Mouse (Mus musculus): ENCODE measurements around the gene Per2. TPM values are rescaled to one million over a fixed set of nuclear protein-coding genes. Genes with fewer than 3 reads are reported as not detected.

The Per2 gene
- polyA plus RNA-seq, 1 experiment from 2014 or later = 4.1 TPM

DNA sequence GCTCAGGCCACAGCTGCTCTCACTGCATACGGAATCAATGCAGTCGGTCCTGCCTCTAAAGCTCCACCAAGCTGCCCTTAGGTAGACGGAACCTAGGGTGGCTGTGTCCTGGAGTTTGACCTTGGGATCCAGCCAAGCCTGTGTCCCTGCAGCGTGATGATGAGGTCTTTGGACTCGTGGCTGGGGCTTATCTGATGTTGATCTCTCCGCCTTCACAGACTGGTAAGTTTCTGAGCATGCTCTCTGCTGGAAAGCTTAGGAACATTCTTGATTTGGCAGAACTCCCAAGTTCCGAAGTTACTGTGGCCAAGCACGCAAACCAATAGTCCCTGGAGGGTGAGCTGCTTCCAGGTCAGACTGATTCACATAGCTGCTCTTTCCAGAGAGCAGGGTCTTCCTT is 13.1 kb downstream of the Per2 start:
- 88% methylated on average over 8 of the region's 8 CpGs for WGBS
- DNase-seq (ENCODE audit: low spot score) = no peak

DNA sequence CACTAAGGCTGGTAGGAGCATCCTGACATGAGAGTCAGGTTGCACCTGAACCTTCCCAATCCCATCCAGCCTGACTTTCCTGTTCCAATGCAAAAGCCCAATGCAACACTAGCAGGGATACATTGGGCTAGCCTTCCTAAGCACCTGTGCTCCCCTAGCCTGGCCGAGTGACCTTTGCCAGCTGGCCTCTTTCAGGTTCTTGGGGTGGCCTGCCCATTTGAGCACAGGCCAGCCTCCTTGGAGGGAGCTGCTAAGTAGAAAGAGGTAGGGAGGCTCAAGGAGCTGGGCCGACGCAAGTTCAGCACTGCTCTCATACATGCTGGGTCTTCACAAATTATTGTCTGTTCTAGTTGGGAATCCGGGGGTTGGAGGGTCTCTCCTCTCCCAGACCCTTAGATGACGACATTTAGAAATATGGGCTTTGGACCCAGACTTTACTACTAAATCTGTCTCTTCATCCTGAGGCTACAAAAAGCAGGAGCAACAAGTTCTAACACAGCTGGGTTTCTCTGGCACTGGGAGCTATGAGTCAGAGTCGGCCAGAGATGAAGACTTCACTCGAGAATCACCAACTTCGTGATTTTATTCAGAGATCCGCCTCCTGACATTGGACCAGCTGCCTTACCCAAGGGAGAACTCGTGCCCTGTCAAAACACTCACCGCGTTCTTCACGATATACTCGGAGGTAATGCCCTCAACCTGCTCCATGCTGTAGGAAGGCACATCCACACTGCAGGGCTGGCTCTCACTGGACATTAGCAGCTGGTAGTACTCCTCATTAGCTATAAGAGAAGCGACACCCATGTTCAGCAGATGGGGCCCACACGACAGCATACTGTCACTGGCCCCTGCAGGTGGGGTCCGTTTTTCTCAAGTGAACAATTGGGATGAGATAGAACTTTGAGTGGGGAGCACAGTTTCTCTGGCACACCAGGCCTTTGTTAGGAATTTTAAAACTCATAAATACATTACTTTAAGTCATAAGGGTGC is 14.0 kb downstream of the Per2 start:
- Histone ChIP-seq H3K9me3 (ENCODE audit: control insufficient read depth, low read length) (no peaks in the 10 kb centered on the region), H3K4me1 (ENCODE audit: control insufficient read depth, insufficient read depth, low read length) (no peaks in the 10 kb centered on the region), H3K27ac (ENCODE audit: low read depth, low read length) (no peak overlapping the region), H3K27me3 (ENCODE audit: control insufficient read depth, insufficient read depth, low read length) (no peaks in the 10 kb centered on the region), H3K36me3 (ENCODE audit: control insufficient read depth, insufficient read depth, low read length) (no peaks in the 10 kb centered on the region), H3K9ac (ENCODE audit: low read length) (no peak overlapping the region), H3K4me3 (ENCODE audit: low read depth, low read length) (no peak overlapping the region), H3K4me2 (ENCODE audit: low read depth) (no peak overlapping the region)
- ATAC-seq (ENCODE audit: insufficient read depth, low FRiP score, low TSS enrichment) (no peak), DNase-seq (ENCODE audit: low spot score) (no peak)
- 92% methylated on average over 17 of the region's 17 CpGs for WGBS

More for the DNA sequence above, 13.1 kb downstream of the Per2 start:
- H3K27me3 ChIP-seq (ENCODE audit: control insufficient read depth, insufficient read depth, low read length) = no peaks in the 10 kb centered on the region
- no peak overlapping the region for H3K9ac ChIP-seq (ENCODE audit: low read length)
- no peaks in the 10 kb centered on the region for H3K9me3 ChIP-seq (ENCODE audit: control insufficient read depth, low read length)
- H3K4me2 ChIP-seq (ENCODE audit: low read depth) = no peak overlapping the region
- no peaks in the 10 kb centered on the region for H3K4me1 ChIP-seq (ENCODE audit: control insufficient read depth, insufficient read depth, low read length)
- no peak overlapping the region for H3K4me3 ChIP-seq (ENCODE audit: low read depth, low read length)
- ATAC-seq (ENCODE audit: insufficient read depth, low FRiP score, low TSS enrichment) = no peak
- no peak overlapping the region for H3K27ac ChIP-seq (ENCODE audit: low read depth, low read length)
- no peaks in the 10 kb centered on the region for H3K36me3 ChIP-seq (ENCODE audit: control insufficient read depth, insufficient read depth, low read length)

- H3K4me3 ChIP-seq (ENCODE audit: low read depth, low read length) = no peak overlapping the region
- H3K9ac ChIP-seq (ENCODE audit: low read length) = no peak overlapping the region
- ATAC-seq (ENCODE audit: insufficient read depth, low FRiP score, low TSS enrichment) = no peak
- H3K9me3 ChIP-seq (ENCODE audit: control insufficient read depth, low read length) = no peaks in the 10 kb centered on the region
- no peak overlapping the region for H3K27ac ChIP-seq (ENCODE audit: low read depth, low read length)
- no peak overlapping the region for H3K4me2 ChIP-seq (ENCODE audit: low read depth)
- no peaks in the 10 kb centered on the region for H3K36me3 ChIP-seq (ENCODE audit: control insufficient read depth, insufficient read depth, low read length)
- 81% methylated on average over 6 of the region's 7 CpGs for WGBS
- no peaks in the 10 kb centered on the region for H3K4me1 ChIP-seq (ENCODE audit: control insufficient read depth, insufficient read depth, low read length)
- H3K27me3 ChIP-seq (ENCODE audit: control insufficient read depth, insufficient read depth, low read length) = no peaks in the 10 kb centered on the region
- DNase-seq (ENCODE audit: low spot score) = no peak
Observed at GRCm38 (mm10) chr1:91442350-91442990, 16.7 kb downstream of the Per2 start.

GRCm38 (mm10) chr1:91441855-91442254 is 17.3 kb downstream of the Per2 start:
- Histone ChIP-seq H3K27ac (ENCODE audit: low read depth, low read length) (no peak overlapping the region), H3K4me3 (ENCODE audit: low read depth, low read length) (no peak overlapping the region), H3K36me3 (ENCODE audit: control insufficient read depth, insufficient read depth, low read length) (no peaks in the 10 kb centered on the region), H3K9ac (ENCODE audit: low read length) (no peak overlapping the region), H3K27me3 (ENCODE audit: control insufficient read depth, insufficient read depth, low read length) (no peaks in the 10 kb centered on the region), H3K9me3 (ENCODE audit: control insufficient read depth, low read length) (no peaks in the 10 kb centered on the region), H3K4me2 (ENCODE audit: low read depth) (no peak overlapping the region), H3K4me1 (ENCODE audit: control insufficient read depth, insufficient read depth, low read length) (no peaks in the 10 kb centered on the region)
- ATAC-seq (ENCODE audit: insufficient read depth, low FRiP score, low TSS enrichment) (no peak), DNase-seq (ENCODE audit: low spot score) (no peak)
- 88% methylated on average over 3 of the region's 3 CpGs for WGBS

DNA sequence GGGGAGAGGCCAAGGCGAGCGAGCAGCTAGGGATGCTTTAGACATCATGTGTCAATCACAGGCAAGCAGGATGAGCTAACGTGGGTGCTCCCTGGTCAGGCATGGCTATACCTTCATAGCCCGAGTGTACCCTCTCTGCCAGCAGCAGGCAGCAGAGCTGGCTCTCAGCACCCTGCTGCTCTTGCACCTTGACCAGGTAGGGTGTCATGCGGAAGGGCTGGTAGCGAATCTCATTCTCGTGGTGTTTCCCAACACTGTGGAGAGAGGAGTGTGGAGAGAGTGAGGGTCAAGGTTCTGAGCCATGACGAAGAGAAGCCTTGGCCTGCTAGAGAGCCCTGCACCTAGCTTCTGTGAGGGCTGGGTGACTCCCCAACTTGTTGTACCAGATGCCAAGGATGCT is 19.3 kb downstream of the Per2 start:
- H3K27me3 ChIP-seq (ENCODE audit: control insufficient read depth, insufficient read depth, low read length) = no peaks in the 10 kb centered on the region
- ATAC-seq (ENCODE audit: insufficient read depth, low FRiP score, low TSS enrichment) (no peak), DNase-seq (ENCODE audit: low spot score) (no peak)
- H3K4me1 ChIP-seq (ENCODE audit: control insufficient read depth, insufficient read depth, low read length) = no peaks in the 10 kb centered on the region
- 93% methylated on average over 8 of the region's 8 CpGs for WGBS
- no peak overlapping the region for H3K4me3 ChIP-seq (ENCODE audit: low read depth, low read length)
- no peaks in the 10 kb centered on the region for H3K36me3 ChIP-seq (ENCODE audit: control insufficient read depth, insufficient read depth, low read length)
- H3K9ac ChIP-seq (ENCODE audit: low read length) = no peak overlapping the region
- H3K27ac ChIP-seq (ENCODE audit: low read depth, low read length) = no peak overlapping the region
- no peaks in the 10 kb centered on the region for H3K9me3 ChIP-seq (ENCODE audit: control insufficient read depth, low read length)
- no peak overlapping the region for H3K4me2 ChIP-seq (ENCODE audit: low read depth)

- Histone ChIP-seq H3K4me1 (ENCODE audit: control insufficient read depth, insufficient read depth, low read length) (no peaks in the 10 kb centered on the region), H3K4me2 (ENCODE audit: low read depth) (no peak overlapping the region), H3K9ac (ENCODE audit: low read length) (no peak overlapping the region), H3K9me3 (ENCODE audit: control insufficient read depth, low read length) (no peaks in the 10 kb centered on the region), H3K27me3 (ENCODE audit: control insufficient read depth, insufficient read depth, low read length) (no peaks in the 10 kb centered on the region), H3K27ac (ENCODE audit: low read depth, low read length) (no peak overlapping the region), H3K36me3 (ENCODE audit: control insufficient read depth, insufficient read depth, low read length) (no peaks in the 10 kb centered on the region), H3K4me3 (ENCODE audit: low read depth, low read length) (no peak overlapping the region)
- 81% methylated on average over 7 of the region's 7 CpGs for WGBS
- DNase-seq (ENCODE audit: low spot score) = no peak
- no peak for ATAC-seq (ENCODE audit: insufficient read depth, low FRiP score, low TSS enrichment)
Observed at GRCm38 (mm10) chr1:91437573-91437972, 21.6 kb downstream of the Per2 start.

DNA sequence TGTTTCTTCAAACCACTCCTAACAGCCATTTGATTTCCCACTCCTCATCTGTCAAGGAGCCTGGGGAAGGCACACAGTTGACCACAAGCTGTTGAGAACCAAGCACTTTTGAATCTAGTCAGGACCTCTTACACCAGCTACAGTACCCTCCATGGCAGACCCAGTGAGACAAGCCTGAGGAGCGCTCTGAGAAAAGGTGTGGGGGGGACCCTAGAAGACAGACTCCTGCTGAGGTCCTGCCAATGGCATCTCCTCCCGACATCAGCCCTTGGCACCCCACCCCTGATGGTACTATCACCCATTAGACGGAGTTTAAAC is 22.1 kb downstream of the Per2 start:
- H3K27me3 ChIP-seq (ENCODE audit: control insufficient read depth, insufficient read depth, low read length) = no peaks in the 10 kb centered on the region
- H3K27ac ChIP-seq (ENCODE audit: low read depth, low read length) = no peak overlapping the region
- no peak overlapping the region for H3K9ac ChIP-seq (ENCODE audit: low read length)
- DNase-seq (ENCODE audit: low spot score) = no peak
- no peak for ATAC-seq (ENCODE audit: insufficient read depth, low FRiP score, low TSS enrichment)
- no peaks in the 10 kb centered on the region for H3K4me1 ChIP-seq (ENCODE audit: control insufficient read depth, insufficient read depth, low read length)
- no peaks in the 10 kb centered on the region for H3K36me3 ChIP-seq (ENCODE audit: control insufficient read depth, insufficient read depth, low read length)
- H3K4me3 ChIP-seq (ENCODE audit: low read depth, low read length) = no peak overlapping the region
- no peak overlapping the region for H3K4me2 ChIP-seq (ENCODE audit: low read depth)
- no peaks in the 10 kb centered on the region for H3K9me3 ChIP-seq (ENCODE audit: control insufficient read depth, low read length)
- WGBS = 88% methylated on average over 3 of the region's 3 CpGs

- H3K27me3 ChIP-seq (ENCODE audit: control insufficient read depth, insufficient read depth, low read length) = no peaks in the 10 kb centered on the region
- WGBS = 87% methylated on average over 6 of the region's 6 CpGs
- no peak overlapping the region for H3K9ac ChIP-seq (ENCODE audit: low read length)
- ATAC-seq (ENCODE audit: insufficient read depth, low FRiP score, low TSS enrichment) (no peak), DNase-seq (ENCODE audit: low spot score) (no peak)
- H3K36me3 ChIP-seq (ENCODE audit: control insufficient read depth, insufficient read depth, low read length) = no peaks in the 10 kb centered on the region
- no peak overlapping the region for H3K4me2 ChIP-seq (ENCODE audit: low read depth)
- H3K4me3 ChIP-seq (ENCODE audit: low read depth, low read length) = no peak overlapping the region
- H3K4me1 ChIP-seq (ENCODE audit: control insufficient read depth, insufficient read depth, low read length) = no peaks in the 10 kb centered on the region
- H3K9me3 ChIP-seq (ENCODE audit: control insufficient read depth, low read length) = no peaks in the 10 kb centered on the region
- H3K27ac ChIP-seq (ENCODE audit: low read depth, low read length) = no peak overlapping the region
Observed at GRCm38 (mm10) chr1:91436380-91437082, 22.6 kb downstream of the Per2 start.

Data from neural tube, embryonic 11.5 days (tissue).